Mouse (Mus musculus): ENCODE measurements around the gene Sptssa.

GRCm38 (mm10) chr12:54640259-54640658, 16.1 kb downstream of the Sptssa start:
- TF ChIP-seq EP300 (IDR thresholded peaks at IDR 0.05), result no peak
- TF ChIP-seq CTCF (IDR thresholded peaks at IDR 0.05), result no peak
